9 mouse cellular contexts compared by ENCODE assay signal in genomic region chr10:80035148-80035547, GRCm38 (mm10). TPM values are rescaled to one million over a fixed set of nuclear protein-coding genes. Genes with fewer than 3 reads are reported as not detected.
DNase-seq lines count a peak whose midpoint lies in the region; ATAC-seq and TF ChIP-seq lines count a peak whose summit lies in the region.
"Had no signal": no experiment of that assay in that cellular context is flagged by ENCODE, and none has a peak within 500 bp of the region (broad histone marks: within the 10 kb centered on the region; RNA-seq: fewer than 3 reads in every experiment).

No protein-coding gene starts in this region.

- no peaks in the 10 kb centered on the region for H3K9me3 ChIP-seq in heart, embryonic 10.5 days
- no peaks in the 10 kb centered on the region for H3K9me3 ChIP-seq in midbrain, embryonic 10.5 days (replicated peaks)
- H3K9me3 ChIP-seq in midbrain, postnatal 0 days (ENCODE audit: low read length): no peaks in the 10 kb centered on the region
- H3K9me3 ChIP-seq in heart, embryonic 15.5 days (replicated peaks): no peaks in the 10 kb centered on the region
- H3K9me3 ChIP-seq: hindbrain, embryonic 15.5 days had no signal

- H3K4me1 ChIP-seq in heart, embryonic 10.5 days: peaks cover 67% of the 10 kb centered on the region
- H3K4me1 ChIP-seq in midbrain, embryonic 10.5 days: peaks cover 29% of the 10 kb centered on the region
- 0 out of 2 replicates have a peak, but pooled peaks cover 9% of the 10 kb centered on the region for H3K4me1 ChIP-seq in midbrain, postnatal 0 days (ENCODE audit: insufficient read depth, low read length)
- peaks cover 38% of the 10 kb centered on the region for H3K4me1 ChIP-seq in heart, embryonic 15.5 days (replicated peaks)
- H3K4me1 ChIP-seq in small intestine, adult 2 months (ENCODE audit: control insufficient read depth, insufficient read depth, insufficient read length, low read length): peaks cover 33% of the 10 kb centered on the region

- 66% methylated on average over 8 of the region's 8 CpGs for WGBS in heart, embryonic 10.5 days
- WGBS in midbrain, embryonic 10.5 days: 87% methylated on average over 8 of the region's 8 CpGs
- 66% methylated on average over 8 of the region's 8 CpGs for WGBS in midbrain, postnatal 0 days
- WGBS in heart, embryonic 15.5 days: 73% methylated on average over 8 of the region's 8 CpGs
- 87% methylated on average over 8 of the region's 8 CpGs for WGBS in small intestine, adult 2 months

- intact Hi-C loops in heart, postnatal 25 days (cut with DNase I): no loop called here

- no peak overlapping the region for H3K4me2 ChIP-seq in midbrain, postnatal 0 days (ENCODE audit: low read depth, low read length, poor library complexity, severe bottlenecking)
- no peak overlapping the region for H3K4me2 ChIP-seq in heart, embryonic 15.5 days
- H3K4me2 ChIP-seq: hindbrain, embryonic 15.5 days had no signal

- DNase-seq in heart, embryonic 10.5 days (ENCODE audit: low spot score): no peak
- no peak for DNase-seq in heart, postnatal 25 days (ENCODE audit: low spot score)
- no peak for DNase-seq in midbrain, embryonic 10.5 days (ENCODE audit: low spot score)
- DNase-seq in midbrain, postnatal 0 days (ENCODE audit: low spot score): no peak
- no peak for DNase-seq in right cerebral cortex, postnatal 14 days
- DNase-seq in cerebellum, postnatal 4 days (ENCODE audit: low spot score in 2 of 2): no peak

- no peaks in the 10 kb centered on the region for H3K27me3 ChIP-seq in heart, embryonic 10.5 days (ENCODE audit: insufficient read depth, poor library complexity, severe bottlenecking)
- H3K27me3 ChIP-seq in midbrain, embryonic 10.5 days (ENCODE audit: low read depth, poor library complexity, severe bottlenecking): no peaks in the 10 kb centered on the region
- no peaks in the 10 kb centered on the region for H3K27me3 ChIP-seq in midbrain, postnatal 0 days (ENCODE audit: insufficient read depth, low read length)
- no peaks in the 10 kb centered on the region for H3K27me3 ChIP-seq in heart, embryonic 15.5 days
- H3K27me3 ChIP-seq in small intestine, adult 2 months (ENCODE audit: control insufficient read depth, insufficient read depth, low read length): no peaks in the 10 kb centered on the region
- H3K27me3 ChIP-seq: hindbrain, embryonic 15.5 days had no signal

- no peak overlapping the region for H3K4me3 ChIP-seq in heart, embryonic 10.5 days
- H3K4me3 ChIP-seq in midbrain, embryonic 10.5 days: no peak overlapping the region
- H3K4me3 ChIP-seq in midbrain, postnatal 0 days (ENCODE audit: low read depth, low read length): no peak overlapping the region
- no peak overlapping the region for H3K4me3 ChIP-seq in heart, embryonic 15.5 days
- H3K4me3 ChIP-seq in small intestine, adult 2 months (ENCODE audit: low read depth, low read length): no peak overlapping the region
- H3K4me3 ChIP-seq: hindbrain, embryonic 15.5 days had no signal

- peaks cover 56% of the 10 kb centered on the region for H3K36me3 ChIP-seq in heart, embryonic 10.5 days
- H3K36me3 ChIP-seq in midbrain, embryonic 10.5 days: peaks cover 44% of the 10 kb centered on the region
- peaks cover 33% of the 10 kb centered on the region for H3K36me3 ChIP-seq in midbrain, postnatal 0 days (ENCODE audit: insufficient read depth, low read length)
- H3K36me3 ChIP-seq in heart, embryonic 15.5 days: peaks cover 31% of the 10 kb centered on the region
- peaks cover 27% of the 10 kb centered on the region for H3K36me3 ChIP-seq in small intestine, adult 2 months (ENCODE audit: control insufficient read depth, insufficient read depth, low read length)

- no peak for TF ChIP-seq CTCF in midbrain, postnatal 0 days (IDR thresholded peaks at IDR 0.05)
- no peak for TF ChIP-seq CTCF in small intestine, adult 2 months (IDR thresholded peaks at IDR 0.05; ENCODE audit: extremely low read depth, insufficient read length, insufficient replicate concordance, low read depth, low read length)

- no peak for TF ChIP-seq POLR2A in small intestine, adult 2 months (IDR thresholded peaks at IDR 0.05; ENCODE audit: low read depth, low read length)

- no peak for ATAC-seq in midbrain, postnatal 0 days (ENCODE audit: low FRiP score)
- no peak for ATAC-seq in heart, embryonic 15.5 days (replicated peaks; ENCODE audit: insufficient number of reproducible peaks, insufficient read depth, low FRiP score, low read depth)

- peak overlapping the region; percentile 48; the same call in 1 of the 2 replicates for H3K27ac ChIP-seq in heart, embryonic 10.5 days
- 0 out of 2 replicates have a peak overlapping the region, but pooled peaks have one; percentile 4 for H3K27ac ChIP-seq in midbrain, embryonic 10.5 days (replicated peaks)
- H3K27ac ChIP-seq in midbrain, postnatal 0 days (ENCODE audit: low read depth, low read length): no peak overlapping the region
- H3K27ac ChIP-seq in heart, embryonic 15.5 days: peak overlapping the region; percentile 81
- peak overlapping the region; percentile 3; the same call in 1 of the 2 replicates for H3K27ac ChIP-seq in small intestine, adult 2 months (ENCODE audit: insufficient read depth, low read depth, low read length)
- H3K27ac ChIP-seq: hindbrain, embryonic 15.5 days had no signal

- H3K9ac ChIP-seq in midbrain, postnatal 0 days (replicated peaks; ENCODE audit: low read length, poor library complexity, severe bottlenecking): no peak overlapping the region
- H3K9ac ChIP-seq in heart, embryonic 15.5 days: no peak overlapping the region
- H3K9ac ChIP-seq: hindbrain, embryonic 15.5 days had no signal

RNA-seq across cellular contexts. Expression of gene Polr2e, which starts 4.4 kb away (rescaled TPM):
- 181 and 233 TPM in 2 replicates for polyA plus RNA-seq in heart, embryonic 10.5 days (2016; fragmentation: Nextera tagmentation; extraction: Ambion mirVana)
- total RNA-seq in heart, postnatal 25 days (2021): 10 to 100 TPM; 79.3 to 81.2 TPM
- 233 and 276 TPM in 2 replicates for polyA plus RNA-seq in midbrain, embryonic 10.5 days (2016; fragmentation: Nextera tagmentation; extraction: Ambion mirVana)
- 66.4 and 76.0 TPM in 2 replicates for total RNA-seq in midbrain, postnatal 0 days (2014; rRNA removed)
- 126 and 135 TPM in 2 replicates for polyA plus RNA-seq in midbrain, postnatal 0 days (2015; fragmentation: Nextera tagmentation; extraction: Ambion mirVana)
- polyA plus RNA-seq in heart, embryonic 15.5 days (2015; fragmentation: Nextera tagmentation; extraction: Ambion mirVana): 115 and 136 TPM in 2 replicates
- polyA plus RNA-seq in small intestine, adult 2 months (2012; rRNA removed): 140 and 186 TPM in 2 replicates

RNA-seq across cellular contexts. Expression of gene Gpx4, which starts 11.8 kb away (rescaled TPM):
- 767 and 797 TPM in 2 replicates for polyA plus RNA-seq in heart, embryonic 10.5 days (2016; fragmentation: Nextera tagmentation; extraction: Ambion mirVana)
- total RNA-seq in heart, postnatal 25 days (2021): 100 to 1,000 TPM; 691 to 812 TPM
- 702 and 747 TPM in 2 replicates for polyA plus RNA-seq in midbrain, embryonic 10.5 days (2016; fragmentation: Nextera tagmentation; extraction: Ambion mirVana)
- total RNA-seq in midbrain, postnatal 0 days (2014; rRNA removed): 350 TPM in 2 replicates
- 635 and 741 TPM in 2 replicates for polyA plus RNA-seq in midbrain, postnatal 0 days (2015; fragmentation: Nextera tagmentation; extraction: Ambion mirVana)
- polyA plus RNA-seq in heart, embryonic 15.5 days (2015; fragmentation: Nextera tagmentation; extraction: Ambion mirVana): 628 and 658 TPM in 2 replicates
- 388 and 646 TPM in 2 replicates for polyA plus RNA-seq in small intestine, adult 2 months (2012; rRNA removed)

RNA-seq across cellular contexts. Expression of gene Arhgap45, which starts 18.7 kb away (rescaled TPM):
- polyA plus RNA-seq in heart, embryonic 10.5 days (2016; fragmentation: Nextera tagmentation; extraction: Ambion mirVana): 12.0 and 16.7 TPM in 2 replicates
- 1 to 10 TPM; 4.7 to 4.9 TPM for total RNA-seq in heart, postnatal 25 days (2021)
- polyA plus RNA-seq in midbrain, embryonic 10.5 days (2016; fragmentation: Nextera tagmentation; extraction: Ambion mirVana): 7.9 and 8.0 TPM in 2 replicates
- 1.7 and 2.4 TPM in 2 replicates for total RNA-seq in midbrain, postnatal 0 days (2014; rRNA removed)
- 1.2 and 1.6 TPM in 2 replicates for polyA plus RNA-seq in midbrain, postnatal 0 days (2015; fragmentation: Nextera tagmentation; extraction: Ambion mirVana)
- 4.7 and 14.4 TPM in 2 replicates for polyA plus RNA-seq in heart, embryonic 15.5 days (2015; fragmentation: Nextera tagmentation; extraction: Ambion mirVana)
- 23.2 and 36.8 TPM in 2 replicates for polyA plus RNA-seq in small intestine, adult 2 months (2012; rRNA removed)

RNA-seq across cellular contexts. Expression of gene Abca7, which starts 38.9 kb away (rescaled TPM):
- polyA plus RNA-seq in heart, embryonic 10.5 days (2016; fragmentation: Nextera tagmentation; extraction: Ambion mirVana): 2.8 and 4.1 TPM in 2 replicates
- total RNA-seq in heart, postnatal 25 days (2021): 1 to 10 TPM; 6.5 to 6.7 TPM
- 3.2 and 4.8 TPM in 2 replicates for polyA plus RNA-seq in midbrain, embryonic 10.5 days (2016; fragmentation: Nextera tagmentation; extraction: Ambion mirVana)
- total RNA-seq in midbrain, postnatal 0 days (2014; rRNA removed): 9.3 TPM in 2 replicates
- polyA plus RNA-seq in midbrain, postnatal 0 days (2015; fragmentation: Nextera tagmentation; extraction: Ambion mirVana): 1.7 and 1.9 TPM in 2 replicates
- 2.1 and 3.9 TPM in 2 replicates for polyA plus RNA-seq in heart, embryonic 15.5 days (2015; fragmentation: Nextera tagmentation; extraction: Ambion mirVana)
- polyA plus RNA-seq in small intestine, adult 2 months (2012; rRNA removed): 18.1 and 33.4 TPM in 2 replicates

RNA-seq across cellular contexts. Expression of gene Cnn2, which starts 46.8 kb away (rescaled TPM):
- polyA plus RNA-seq in heart, embryonic 10.5 days (2016; fragmentation: Nextera tagmentation; extraction: Ambion mirVana): 408 and 456 TPM in 2 replicates
- total RNA-seq in heart, postnatal 25 days (2021): 10 to 100 TPM; 35.9 to 36.6 TPM
- 198 and 199 TPM in 2 replicates for polyA plus RNA-seq in midbrain, embryonic 10.5 days (2016; fragmentation: Nextera tagmentation; extraction: Ambion mirVana)
- total RNA-seq in midbrain, postnatal 0 days (2014; rRNA removed): 14.8 and 19.5 TPM in 2 replicates
- 12.6 and 12.8 TPM in 2 replicates for polyA plus RNA-seq in midbrain, postnatal 0 days (2015; fragmentation: Nextera tagmentation; extraction: Ambion mirVana)
- 208 and 243 TPM in 2 replicates for polyA plus RNA-seq in heart, embryonic 15.5 days (2015; fragmentation: Nextera tagmentation; extraction: Ambion mirVana)
- 49.9 and 72.8 TPM in 2 replicates for polyA plus RNA-seq in small intestine, adult 2 months (2012; rRNA removed)
